Mouse (Mus musculus) liver, postnatal 0 days (tissue): Measurements from ENCODE around the gene H2-T3.

Source experiments
- CTCF ChIP-seq: sonication (generic); IDR thresholded peaks from 2 replicates; pipeline ENCODE4 v1.5.1; 2016; ENCODE audit warnings: antibody characterized with exemption, low read depth
- EP300 ChIP-seq: IDR thresholded peaks from 2 replicates; pipeline ENCODE4 v1.6.1; 2016; ENCODE audit warnings: antibody characterized with exemption, low read depth, mild to moderate bottlenecking

DNA sequence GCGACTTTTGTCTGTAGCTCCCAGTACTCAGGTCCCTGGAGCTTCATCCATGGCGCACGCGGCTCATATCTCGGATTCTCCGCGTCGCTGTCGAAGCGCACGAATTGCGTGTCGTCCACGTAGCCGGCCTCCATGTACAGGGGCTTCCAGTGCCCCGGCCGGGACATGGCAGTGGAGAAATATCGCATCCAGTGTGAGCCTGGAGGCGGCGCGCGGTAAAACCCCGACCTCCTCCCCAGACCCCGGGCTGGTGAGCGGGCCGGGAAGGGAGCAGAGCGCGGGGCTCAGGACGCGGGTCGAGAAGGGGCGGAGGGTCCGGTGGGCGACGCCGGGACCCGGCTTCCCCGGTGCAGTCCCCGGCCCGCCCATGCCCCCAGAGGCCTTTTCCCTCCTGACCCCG, 15.8 kb upstream of the H2-T3 start:
- TF ChIP-seq CTCF (no peak), EP300 (no peak)
